Mouse (Mus musculus): ENCODE data around the gene Eif3k. TPM values are rescaled to one million over a fixed set of nuclear protein-coding genes. Genes with fewer than 3 reads are reported as not detected.

Eif3k gene
- polyA plus RNA-seq, 1 experiment from 2014 or later, result 316 TPM

Other genes with a start within 250 kb of the Eif3k start
- gene Mrps12, start 240.0 kb downstream of the Eif3k start, polyA plus RNA-seq (2014; fragmentation: Nextera tagmentation; extraction: Ambion mirVana), result 109 and 126 TPM in 2 replicates
- 19.3 and 19.9 TPM in 2 replicates for gene Sars2, start 239.9 kb downstream of the Eif3k start, polyA plus RNA-seq (2014; fragmentation: Nextera tagmentation; extraction: Ambion mirVana)
- gene Ccer2, start 225.7 kb downstream of the Eif3k start, polyA plus RNA-seq (2014; fragmentation: Nextera tagmentation; extraction: Ambion mirVana), result 0.79 and 0.81 TPM in 2 replicates
- 97.2 and 110 TPM in 2 replicates for gene Sirt2, start 215.1 kb downstream of the Eif3k start, polyA plus RNA-seq (2014; fragmentation: Nextera tagmentation; extraction: Ambion mirVana)
- gene Nfkbib, start 214.4 kb downstream of the Eif3k start, polyA plus RNA-seq (2014; fragmentation: Nextera tagmentation; extraction: Ambion mirVana), result 67.0 and 77.8 TPM in 2 replicates
- 1.6 TPM in 2 replicates for gene Rinl, start 192.9 kb downstream of the Eif3k start, polyA plus RNA-seq (2014; fragmentation: Nextera tagmentation; extraction: Ambion mirVana)
- 158 and 160 TPM in 2 replicates for gene Hnrnpl, start 173.3 kb downstream of the Eif3k start, polyA plus RNA-seq (2014; fragmentation: Nextera tagmentation; extraction: Ambion mirVana)
- 74.5 and 94.4 TPM in 2 replicates for gene Ech1, start 156.6 kb downstream of the Eif3k start, polyA plus RNA-seq (2014; fragmentation: Nextera tagmentation; extraction: Ambion mirVana)
- gene Lgals4, start 148.0 kb downstream of the Eif3k start, polyA plus RNA-seq (2014; fragmentation: Nextera tagmentation; extraction: Ambion mirVana), result 3.4 and 4.1 TPM in 2 replicates
- 1.8 and 2.6 TPM in 2 replicates for gene Lgals7, start 118.0 kb downstream of the Eif3k start, polyA plus RNA-seq (2014; fragmentation: Nextera tagmentation; extraction: Ambion mirVana)
- gene Capn12, start 100.4 kb downstream of the Eif3k start, polyA plus RNA-seq (2014; fragmentation: Nextera tagmentation; extraction: Ambion mirVana), result 0.46 and 0.90 TPM in 2 replicates
- gene Actn4, start 19.5 kb downstream of the Eif3k start, polyA plus RNA-seq (2014; fragmentation: Nextera tagmentation; extraction: Ambion mirVana), result 109 and 143 TPM in 2 replicates
- gene Map4k1, start 186 bp upstream of the Eif3k start, polyA plus RNA-seq (2014; fragmentation: Nextera tagmentation; extraction: Ambion mirVana), result 7.3 and 7.8 TPM in 2 replicates
- gene Ryr1, start 143.3 kb upstream of the Eif3k start, polyA plus RNA-seq (2014; fragmentation: Nextera tagmentation; extraction: Ambion mirVana), result 5.9 and 11.6 TPM in 2 replicates
- 0.51 and 0.59 TPM in 2 replicates for gene Rasgrp4, start 153.0 kb upstream of the Eif3k start, polyA plus RNA-seq (2014; fragmentation: Nextera tagmentation; extraction: Ambion mirVana)
- 29.5 and 33.6 TPM in 2 replicates for gene Fam98c, start 174.4 kb upstream of the Eif3k start, polyA plus RNA-seq (2014; fragmentation: Nextera tagmentation; extraction: Ambion mirVana)
- gene Ggn, start 188.3 kb upstream of the Eif3k start, polyA plus RNA-seq (2014; fragmentation: Nextera tagmentation; extraction: Ambion mirVana), result 0.23 and 0.33 TPM in 2 replicates
- gene Spred3, start 188.5 kb upstream of the Eif3k start, polyA plus RNA-seq (2014; fragmentation: Nextera tagmentation; extraction: Ambion mirVana), result 9.6 and 14.9 TPM in 2 replicates
- 301 and 308 TPM in 2 replicates for gene Psmd8, start 198.8 kb upstream of the Eif3k start, polyA plus RNA-seq (2014; fragmentation: Nextera tagmentation; extraction: Ambion mirVana)
- 2.5 and 3.8 TPM in 2 replicates for gene Catsperg1, start 232.2 kb upstream of the Eif3k start, polyA plus RNA-seq (2014; fragmentation: Nextera tagmentation; extraction: Ambion mirVana)

Data from neural tube, embryonic 14.5 days (tissue).